Mouse (Mus musculus): Measurements from ENCODE around the gene Krt24.

- TF ChIP-seq CTCF (conservative IDR thresholded peaks at IDR 0.05; ENCODE audit: low read length) (no peak), POU5F1 (IDR thresholded peaks at IDR 0.05; ENCODE audit: borderline replicate concordance, low read length) (no peak)
These were observed 37.8 kb upstream of the Krt24 start, which contains the start of gene Krt25 for GRCm38 (mm10) chr11:99322851-99323250.
